ENCODE assay signal across 28 mouse cellular contexts in the genomic region with DNA sequence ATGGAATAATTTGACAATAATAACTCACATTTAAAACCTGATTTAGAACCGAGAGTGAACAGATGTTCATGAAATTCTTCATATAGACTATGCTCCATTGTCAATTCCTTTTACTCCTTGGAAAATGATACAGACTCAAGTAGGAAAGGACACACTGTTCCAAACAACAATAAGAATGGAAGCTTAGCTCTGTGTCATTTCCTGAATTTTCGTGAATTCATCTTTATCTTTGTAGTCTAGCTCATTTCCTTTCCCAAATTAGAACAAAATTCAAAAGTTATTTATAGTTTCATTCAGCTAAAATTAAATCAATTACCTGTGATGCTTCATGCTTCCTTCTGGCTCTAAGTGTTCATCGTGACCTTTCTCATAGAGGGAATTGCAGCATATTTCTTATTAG.
DNase-seq lines count a peak whose midpoint lies in the region; ATAC-seq and TF ChIP-seq lines count a peak whose summit lies in the region.
"Had no signal": no experiment of that assay in that cellular context is flagged by ENCODE, and none has a peak within 500 bp of the region (broad histone marks: within the 10 kb centered on the region; RNA-seq: fewer than 3 reads in every experiment).

No protein-coding gene starts in this region.

- peak; percentile 59 for DNase-seq in heart, adult 8-10 months (ENCODE audit: low spot score)
- DNase-seq in heart, postnatal 25 days (ENCODE audit: low spot score), result no peak
- DNase-seq in kidney, adult 9 months, result peak; percentile 14
- no peak for DNase-seq in kidney, postnatal 25 days
- no peak for DNase-seq in liver, postnatal 0 days
- DNase-seq: adrenal gland, adult 2 months; adrenal gland, postnatal 14 days; B cell, adult 2 months; cerebellum, adult 11-12 months; cerebellum, adult 8-10 months; cerebellum, postnatal 10 days; cerebellum, postnatal 36 days; embryo, embryonic 11 days; gastrocnemius, postnatal 25 days; heart, postnatal 36 days had no signal

- H3K4me2 ChIP-seq in liver, postnatal 0 days (ENCODE audit: low read depth, low read length), result no peak overlapping the region
- H3K4me2 ChIP-seq in liver, embryonic 12.5 days, result no peak overlapping the region
- H3K4me2 ChIP-seq: embryonic facial prominence, embryonic 13.5 days; forebrain, embryonic 12.5 days; forebrain, embryonic 15.5 days; heart, embryonic 13.5 days; hindbrain, embryonic 13.5 days had no signal

- no peak for ATAC-seq in liver, postnatal 0 days
- ATAC-seq in liver, embryonic 12.5 days, result no peak
- ATAC-seq in cerebellum, adult (ENCODE audit: insufficient number of reproducible peaks, low FRiP score, low TSS enrichment), result no peak
- ATAC-seq: forebrain, embryonic 15.5 days; hindbrain, embryonic 16.5 days had no signal

- no peaks in the 10 kb centered on the region for H3K4me1 ChIP-seq in liver, postnatal 0 days (ENCODE audit: insufficient read depth)
- H3K4me1 ChIP-seq in liver, embryonic 12.5 days, result no peaks in the 10 kb centered on the region
- H3K4me1 ChIP-seq: embryonic facial prominence, embryonic 10.5 days; embryonic facial prominence, embryonic 13.5 days; forebrain, embryonic 12.5 days; forebrain, embryonic 15.5 days; hindbrain, embryonic 10.5 days; hindbrain, embryonic 13.5 days had no signal

- TF ChIP-seq CTCF in liver, postnatal 0 days (IDR thresholded peaks at IDR 0.05; ENCODE audit: low read depth), result no peak

- no peak overlapping the region for H3K9ac ChIP-seq in liver, postnatal 0 days (replicated peaks)
- H3K9ac ChIP-seq in liver, embryonic 12.5 days, result no peak overlapping the region
- H3K9ac ChIP-seq: embryonic facial prominence, embryonic 13.5 days; forebrain, embryonic 12.5 days; forebrain, embryonic 15.5 days; heart, embryonic 13.5 days; hindbrain, embryonic 13.5 days had no signal

- 45% methylated on average over 3 of the region's 3 CpGs for WGBS in liver, postnatal 0 days (ENCODE audit: insufficient replicate concordance)
- WGBS in liver, embryonic 12.5 days (ENCODE audit: insufficient replicate concordance), result 48% methylated on average over 3 of the region's 3 CpGs

- no peaks in the 10 kb centered on the region for H3K36me3 ChIP-seq in liver, postnatal 0 days (replicated peaks; ENCODE audit: insufficient read depth, low read length)
- no peaks in the 10 kb centered on the region for H3K36me3 ChIP-seq in liver, embryonic 12.5 days
- H3K36me3 ChIP-seq: embryonic facial prominence, embryonic 10.5 days; embryonic facial prominence, embryonic 13.5 days; forebrain, embryonic 12.5 days; forebrain, embryonic 15.5 days; G1E; heart, embryonic 13.5 days; hindbrain, embryonic 10.5 days; hindbrain, embryonic 13.5 days had no signal

- intact Hi-C loops in heart, postnatal 25 days (cut with DNase I), result no loop called here

- no peaks in the 10 kb centered on the region for H3K27me3 ChIP-seq in liver, postnatal 0 days (ENCODE audit: insufficient read depth, low read length)
- H3K27me3 ChIP-seq in liver, embryonic 12.5 days (replicated peaks), result no peaks in the 10 kb centered on the region
- H3K27me3 ChIP-seq: CH12.LX; embryonic facial prominence, embryonic 13.5 days; forebrain, embryonic 12.5 days; forebrain, embryonic 15.5 days; heart, embryonic 13.5 days; hindbrain, embryonic 13.5 days had no signal

- peak; percentile 86 for TF ChIP-seq EP300 in liver, postnatal 0 days (IDR thresholded peaks at IDR 0.05; ENCODE audit: low read depth)

- no peak overlapping the region for H3K27ac ChIP-seq in liver, postnatal 0 days (ENCODE audit: low read depth)
- H3K27ac ChIP-seq in liver, embryonic 12.5 days, result no peak overlapping the region
- H3K27ac ChIP-seq: embryonic facial prominence, embryonic 10.5 days; embryonic facial prominence, embryonic 13.5 days; forebrain, embryonic 12.5 days; forebrain, embryonic 15.5 days; heart, embryonic 13.5 days; hindbrain, embryonic 10.5 days; hindbrain, embryonic 13.5 days had no signal

- no peaks in the 10 kb centered on the region for H3K9me3 ChIP-seq in liver, postnatal 0 days (ENCODE audit: low read length)
- H3K9me3 ChIP-seq in liver, embryonic 12.5 days (replicated peaks), result no peaks in the 10 kb centered on the region
- H3K9me3 ChIP-seq: embryonic facial prominence, embryonic 10.5 days; embryonic facial prominence, embryonic 13.5 days; forebrain, embryonic 12.5 days; forebrain, embryonic 15.5 days; G1E; heart, embryonic 13.5 days; hindbrain, embryonic 10.5 days; hindbrain, embryonic 13.5 days had no signal

- no peak overlapping the region for H3K4me3 ChIP-seq in liver, postnatal 0 days (ENCODE audit: low read depth, low read length)
- no peak overlapping the region for H3K4me3 ChIP-seq in liver, embryonic 12.5 days
- H3K4me3 ChIP-seq: embryonic facial prominence, embryonic 10.5 days; embryonic facial prominence, embryonic 13.5 days; erythroblast, embryonic 14.5 days; forebrain, embryonic 12.5 days; forebrain, embryonic 15.5 days; heart, embryonic 13.5 days; hindbrain, embryonic 10.5 days; hindbrain, embryonic 13.5 days had no signal

Comparison
In these comparisons a context has a peak if more than half of its experiments do, and no peak if none do; other contexts are left out.
1. DNase-seq: peak in heart, adult 8-10 months (single experiment) and kidney, adult 9 months (single experiment); none in heart, postnatal 25 days (single experiment), kidney, postnatal 25 days (0 of 2) and liver, postnatal 0 days (single experiment).